ENCODE assay signal across 23 mouse cellular contexts in genomic region chr7:120879972-120880371, GRCm38 (mm10). TPM values are rescaled to one million over a fixed set of nuclear protein-coding genes. Genes with fewer than 3 reads are reported as not detected.
DNase-seq lines count a peak whose midpoint lies in the region; ATAC-seq and TF ChIP-seq lines count a peak whose summit lies in the region.
"Had no signal": no experiment of that assay in that cellular context is flagged by ENCODE, and none has a peak within 500 bp of the region (broad histone marks: within the 10 kb centered on the region; RNA-seq: fewer than 3 reads in every experiment).

No protein-coding gene starts in this region.

- H3K4me3 ChIP-seq in MEL (ENCODE audit: control insufficient read depth in 1 of 2, insufficient read depth in 1 of 2, low read depth in 2 of 2, low read length in 2 of 2), result no peak overlapping the region
- no peak overlapping the region for H3K4me3 ChIP-seq in liver, embryonic 11.5 days (ENCODE audit: low read depth, low read length)
- peak overlapping the region; percentile 54 for H3K4me3 ChIP-seq in liver, postnatal 0 days (ENCODE audit: low read depth, low read length)
- H3K4me3 ChIP-seq: embryonic facial prominence, embryonic 15.5 days; heart, adult 2 months; heart, embryonic 13.5 days; limb, embryonic 13.5 days; megakaryocyte, embryonic 14.5 days; neural tube, embryonic 12.5 days had no signal

- WGBS in liver, embryonic 11.5 days, result 81% methylated on average over 3 of the region's 3 CpGs
- WGBS in liver, postnatal 0 days (ENCODE audit: insufficient replicate concordance), result 78% methylated on average over 3 of the region's 3 CpGs

- no peak for TF ChIP-seq POLR2A in MEL (IDR thresholded peaks at IDR 0.05; ENCODE audit: control insufficient read depth in 1 of 2, insufficient read depth in 1 of 2, low read depth in 1 of 2, low read length in 2 of 2, poor library complexity in 1 of 2)

- peaks cover 12 to 47% of the 10 kb centered on the region in 2 experiments for H3K4me1 ChIP-seq in MEL (ENCODE audit: control insufficient read depth in 1 of 2, insufficient read depth in 2 of 2, low read length in 2 of 2)
- H3K4me1 ChIP-seq in liver, embryonic 11.5 days (replicated peaks; ENCODE audit: control insufficient read depth, insufficient read depth, low read length), result peaks cover 41% of the 10 kb centered on the region
- peaks cover 33% of the 10 kb centered on the region for H3K4me1 ChIP-seq in liver, postnatal 0 days (ENCODE audit: insufficient read depth)
- H3K4me1 ChIP-seq: embryonic facial prominence, embryonic 15.5 days; limb, embryonic 13.5 days; neural tube, embryonic 12.5 days had no signal

- peak overlapping the region; percentile 20; the same call in 1 of the 2 replicates for H3K4me2 ChIP-seq in liver, embryonic 11.5 days
- peak overlapping the region; percentile 71 for H3K4me2 ChIP-seq in liver, postnatal 0 days (ENCODE audit: low read depth, low read length)
- H3K4me2 ChIP-seq: embryonic facial prominence, embryonic 15.5 days; heart, embryonic 13.5 days; hindbrain, embryonic 14.5 days; limb, embryonic 13.5 days; lung, embryonic 14.5 days; neural tube, embryonic 12.5 days had no signal

- peak; percentile 65 to 70 for TF ChIP-seq EP300 in MEL (IDR thresholded peaks at IDR 0.05; ENCODE audit: low read depth in 1 of 2, low read length in 2 of 2)
- no peak for TF ChIP-seq EP300 in liver, postnatal 0 days (IDR thresholded peaks at IDR 0.05; ENCODE audit: low read depth)

- no peak for DNase-seq in MEL (ENCODE audit: low read depth, low spot score)
- DNase-seq in c-Kit-positive CD71-positive TER-119-positive erythroid progenitor cells, embryonic 14.5 days (ENCODE audit: low spot score), result peak; percentile 69
- no peak for DNase-seq in liver, embryonic 11.5 days (ENCODE audit: low spot score)
- DNase-seq in liver, postnatal 0 days, result no peak
- no peak for DNase-seq in cerebellum, adult 18-20 months
- DNase-seq in kidney, postnatal 25 days, result no peak
- no peak for DNase-seq in layer of hippocampus, postnatal 14 days (ENCODE audit: low spot score in 2 of 2)
- DNase-seq: adrenal gland, postnatal 36 days; cerebellum, adult 2 months; gastrocnemius, postnatal 36 days; heart, adult 2 months; kidney, adult 8-10 months; kidney, postnatal 14 days; lung, embryonic 14.5 days; midbrain, embryonic 14.5 days; right cerebral cortex, postnatal 14 days had no signal

- TF ChIP-seq CTCF in MEL (IDR thresholded peaks at IDR 0.05 in 2 of 3, conservative IDR thresholded peaks at IDR 0.05 in 1 of 3; ENCODE audit: control insufficient read depth in 1 of 3, insufficient read depth in 1 of 3, low read depth in 2 of 3, low read length in 3 of 3, poor library complexity in 1 of 3, severe bottlenecking in 1 of 3), result no peak
- no peak for TF ChIP-seq CTCF in liver, postnatal 0 days (IDR thresholded peaks at IDR 0.05; ENCODE audit: low read depth)

- no peak for TF ChIP-seq RAD21 in MEL (IDR thresholded peaks at IDR 0.05; ENCODE audit: low read depth, low read length)

- peak overlapping the region; percentile 26 for H3K27ac ChIP-seq in MEL (ENCODE audit: control insufficient read depth, low read depth, low read length)
- H3K27ac ChIP-seq in liver, embryonic 11.5 days (ENCODE audit: low read depth, low read length), result no peak overlapping the region
- peak overlapping the region; percentile 64; the same call in 1 of the 2 replicates for H3K27ac ChIP-seq in liver, postnatal 0 days (ENCODE audit: low read depth)
- H3K27ac ChIP-seq: embryonic facial prominence, embryonic 15.5 days; heart, adult 2 months; heart, embryonic 13.5 days; hindbrain, embryonic 14.5 days; limb, embryonic 13.5 days; neural tube, embryonic 12.5 days had no signal

- H3K9me3 ChIP-seq in MEL (replicated peaks; ENCODE audit: insufficient read depth, low read length), result no peaks in the 10 kb centered on the region
- H3K9me3 ChIP-seq in liver, embryonic 11.5 days (ENCODE audit: control insufficient read depth, low read length), result no peaks in the 10 kb centered on the region
- no peaks in the 10 kb centered on the region for H3K9me3 ChIP-seq in liver, postnatal 0 days (ENCODE audit: low read length)
- H3K9me3 ChIP-seq: embryonic facial prominence, embryonic 15.5 days; heart, embryonic 13.5 days; megakaryocyte, embryonic 14.5 days; neural tube, embryonic 12.5 days had no signal

- ATAC-seq in liver, embryonic 11.5 days (replicated peaks; ENCODE audit: low FRiP score), result peak; percentile 59
- 0 out of 2 replicates have a peak, but pooled peaks have one; percentile 4 for ATAC-seq in liver, postnatal 0 days
- ATAC-seq: Patski had no signal

- no peak overlapping the region for H3K9ac ChIP-seq in MEL (ENCODE audit: control insufficient read depth, low read depth, low read length, poor library complexity, severe bottlenecking)
- H3K9ac ChIP-seq in liver, embryonic 11.5 days (ENCODE audit: low read depth, low read length), result no peak overlapping the region
- peak overlapping the region; percentile 59 for H3K9ac ChIP-seq in liver, postnatal 0 days (replicated peaks)
- H3K9ac ChIP-seq: embryonic facial prominence, embryonic 15.5 days; heart, embryonic 13.5 days; hindbrain, embryonic 14.5 days; limb, embryonic 13.5 days; lung, embryonic 14.5 days; neural tube, embryonic 12.5 days had no signal

- H3K36me3 ChIP-seq in MEL (ENCODE audit: control insufficient read depth in 1 of 2, insufficient read depth in 2 of 2, low read length in 2 of 2), result peaks cover 2 to 51% of the 10 kb centered on the region in 2 experiments
- peaks cover 9% of the 10 kb centered on the region; the same call in 1 of the 2 replicates for H3K36me3 ChIP-seq in liver, embryonic 11.5 days (ENCODE audit: control insufficient read depth, insufficient read depth, low read length)
- peaks cover 63% of the 10 kb centered on the region for H3K36me3 ChIP-seq in liver, postnatal 0 days (replicated peaks; ENCODE audit: insufficient read depth, low read length)

- no peaks in the 10 kb centered on the region for H3K27me3 ChIP-seq in MEL (ENCODE audit: control insufficient read depth in 1 of 2, insufficient read depth in 2 of 2, low read length in 2 of 2)
- no peaks in the 10 kb centered on the region for H3K27me3 ChIP-seq in liver, embryonic 11.5 days (replicated peaks; ENCODE audit: control insufficient read depth, insufficient read depth, low read length)
- no peaks in the 10 kb centered on the region for H3K27me3 ChIP-seq in liver, postnatal 0 days (ENCODE audit: insufficient read depth, low read length)
- H3K27me3 ChIP-seq: embryonic facial prominence, embryonic 15.5 days; heart, embryonic 13.5 days; limb, embryonic 13.5 days; megakaryocyte, embryonic 14.5 days; neural tube, embryonic 12.5 days; Patski had no signal

- H3K79me2 ChIP-seq in MEL (ENCODE audit: control insufficient read depth, insufficient read depth, low read length, poor library complexity), result no peaks in the 10 kb centered on the region

TF ChIP-seq in MEL, 35 proteins besides CTCF, POLR2A, EP300 and RAD21:
- peak; percentile 80 for TF ChIP-seq GATA1 (IDR thresholded peaks at IDR 0.05; ENCODE audit: low read depth, low read length)
- TF ChIP-seq E2F4 (IDR thresholded peaks at IDR 0.05; ENCODE audit: borderline replicate concordance, low read depth, low read length), result no peak
- no peak for TF ChIP-seq MAZ (IDR thresholded peaks at IDR 0.05; ENCODE audit: low read depth, low read length)
- no peak for TF ChIP-seq MXI1 (IDR thresholded peaks at IDR 0.05; ENCODE audit: low read depth, low read length)
- peak; percentile 62; the same call in 1 of the 2 replicates for TF ChIP-seq TCF12 (IDR thresholded peaks at IDR 0.05; ENCODE audit: low read depth, low read length)
- no peak for TF ChIP-seq ZNF384 (IDR thresholded peaks at IDR 0.05; ENCODE audit: low read depth, low read length)
- TF ChIP-seq ETS1 (IDR thresholded peaks at IDR 0.05; ENCODE audit: low read depth, low read length), result peak; percentile 79
- TF ChIP-seq SIN3A (IDR thresholded peaks at IDR 0.05; ENCODE audit: low read length), result 0 out of 2 replicates have a peak, but pooled peaks have one; percentile 22

RNA-seq across cellular contexts. Expression of gene Eef2k, which starts 37.3 kb away (rescaled TPM):
- total RNA-seq in MEL (2012; rRNA removed), result 56.1 and 69.2 TPM in 2 replicates
- 10 to 100 TPM in 1 of 2 experiments, not detected in 1; 56.2 TPM for polyA plus RNA-seq in MEL (2012; ENCODE audit: insufficient read depth in 1 of 2, insufficient read length in 2 of 2, low read depth in 1 of 2, low replicate concordance in 2 of 2, missing spikeins in 1 of 2)
- 21.2 and 23.2 TPM in 2 replicates for polyA plus RNA-seq in liver, embryonic 11.5 days (2014; fragmentation: Nextera tagmentation; extraction: Ambion mirVana)
- 14.4 and 19.5 TPM in 2 replicates for polyA plus RNA-seq in liver, postnatal 0 days (2015; fragmentation: Nextera tagmentation; extraction: Ambion mirVana)
- total RNA-seq in layer of hippocampus, postnatal 14 days (2021), result 10 to 100 TPM; 35.5 to 38.1 TPM

RNA-seq across cellular contexts. Expression of gene Polr3e, which starts 37.6 kb away (rescaled TPM):
- total RNA-seq in MEL (2012; rRNA removed), result 39.1 and 39.4 TPM in 2 replicates
- 10 to 100 TPM in 1 of 2 experiments, not detected in 1; 50.1 TPM for polyA plus RNA-seq in MEL (2012; ENCODE audit: insufficient read depth in 1 of 2, insufficient read length in 2 of 2, low read depth in 1 of 2, low replicate concordance in 2 of 2, missing spikeins in 1 of 2)
- polyA plus RNA-seq in liver, embryonic 11.5 days (2014; fragmentation: Nextera tagmentation; extraction: Ambion mirVana), result 30.0 and 31.3 TPM in 2 replicates
- polyA plus RNA-seq in liver, postnatal 0 days (2015; fragmentation: Nextera tagmentation; extraction: Ambion mirVana), result 8.5 and 9.3 TPM in 2 replicates
- 10 to 100 TPM; 26.7 to 27.6 TPM for total RNA-seq in layer of hippocampus, postnatal 14 days (2021)
